10 mouse cellular contexts compared by ENCODE assay signal in genomic region chr7:45470869-45471268, GRCm38 (mm10). TPM values are rescaled to one million over a fixed set of nuclear protein-coding genes. Genes with fewer than 3 reads are reported as not detected.
A peak's percentile ranks its signal among the peaks of the same experiment; 100 is the strongest.
DNase-seq lines count a peak whose midpoint lies in the region; ATAC-seq and TF ChIP-seq lines count a peak whose summit lies in the region.
"Had no signal": no experiment of that assay in that cellular context is flagged by ENCODE, and none has a peak within 500 bp of the region (broad histone marks: within the 10 kb centered on the region; RNA-seq: fewer than 3 reads in every experiment).

No protein-coding gene starts in this region.

- H3K4me2 ChIP-seq in heart, embryonic 11.5 days: no peak overlapping the region
- H3K4me2 ChIP-seq: stomach, embryonic 15.5 days had no signal

- no peak for ATAC-seq in heart, embryonic 11.5 days (replicated peaks; ENCODE audit: insufficient number of reproducible peaks, low FRiP score, low TSS enrichment)
- no peak for ATAC-seq in Patski
- peak; percentile 62 for ATAC-seq in megakaryocyte, adult 5-6 weeks (ENCODE audit: poor library complexity, severe bottlenecking)

- H3K36me3 ChIP-seq in heart, embryonic 11.5 days (ENCODE audit: control insufficient read depth, insufficient read depth, low read length): no peaks in the 10 kb centered on the region
- H3K36me3 ChIP-seq in embryonic facial prominence, embryonic 10.5 days (replicated peaks): 0 out of 2 replicates have a peak, but pooled peaks cover 3% of the 10 kb centered on the region
- H3K36me3 ChIP-seq: stomach, embryonic 15.5 days had no signal

- CTCF ChIA-PET in Patski (lab: Charles Lee): interaction anchor here (0.7 to 9.4 kb wide), 15 partner anchors 10 to 136 kb away, joined by 3 to 116 read pairs (median 3); partner anchors contain the start of gene Nucb1

- H3K4me1 ChIP-seq in heart, embryonic 11.5 days (ENCODE audit: control insufficient read depth, insufficient read depth, low read length): peaks cover 3% of the 10 kb centered on the region
- peaks cover 18% of the 10 kb centered on the region for H3K4me1 ChIP-seq in embryonic facial prominence, embryonic 10.5 days

- no peak overlapping the region for H3K27ac ChIP-seq in heart, embryonic 11.5 days (ENCODE audit: low read depth, low read length)
- no peak overlapping the region for H3K27ac ChIP-seq in embryonic facial prominence, embryonic 10.5 days (replicated peaks)
- H3K27ac ChIP-seq: stomach, embryonic 15.5 days had no signal

- no peaks in the 10 kb centered on the region for H3K9me3 ChIP-seq in heart, embryonic 11.5 days (replicated peaks; ENCODE audit: control insufficient read depth, low read length)
- no peaks in the 10 kb centered on the region for H3K9me3 ChIP-seq in embryonic facial prominence, embryonic 10.5 days
- H3K9me3 ChIP-seq: stomach, embryonic 15.5 days had no signal

- peak; percentile 81 for TF ChIP-seq CTCF in Patski (IDR thresholded peaks at IDR 0.05)

- WGBS in heart, embryonic 11.5 days (ENCODE audit: insufficient replicate concordance): 5% methylated on average over 3 of the region's 3 CpGs
- WGBS in embryonic facial prominence, embryonic 10.5 days: 14% methylated on average over 3 of the region's 3 CpGs

- in situ Hi-C loops in Patski (cut with MboI; ENCODE audit: low pct_unique_long_range_greater_than_20kb): no loop called here

- DNase-seq in heart, adult 18-20 months: peak; percentile 70 to 89
- DNase-seq in A20 (ENCODE audit: low read depth, low spot score): peak; percentile 78
- no peak for DNase-seq in Patski (ENCODE audit: low read depth, low spot score)
- peak; percentile 64 for DNase-seq in embryonic facial prominence, embryonic 10.5 days (ENCODE audit: low spot score)
- peak; percentile 81 to 93 for DNase-seq in kidney, postnatal 36 days
- DNase-seq in spleen, postnatal 4 days (ENCODE audit: low spot score in 2 of 2): peak; percentile 76 to 88

- no peak overlapping the region for H3K9ac ChIP-seq in heart, embryonic 11.5 days (ENCODE audit: low read depth, low read length)
- H3K9ac ChIP-seq: stomach, embryonic 15.5 days had no signal

- no peaks in the 10 kb centered on the region for H3K27me3 ChIP-seq in heart, embryonic 11.5 days (ENCODE audit: control insufficient read depth, insufficient read depth, low read length)
- no peaks in the 10 kb centered on the region for H3K27me3 ChIP-seq in Patski
- no peaks in the 10 kb centered on the region for H3K27me3 ChIP-seq in embryonic facial prominence, embryonic 10.5 days (replicated peaks; ENCODE audit: low read depth, poor library complexity, severe bottlenecking)
- H3K27me3 ChIP-seq: stomach, embryonic 15.5 days had no signal

- POLR2A ChIA-PET in Patski (lab: Charles Lee): interaction anchor here (1.1 to 1.7 kb wide), 2 partner anchors 56 to 91 kb away, joined by 3 to 4 read pairs; partner anchors contain the start of genes Plekha4 and Ppp1r15a

- no peak overlapping the region for H3K4me3 ChIP-seq in heart, embryonic 11.5 days (ENCODE audit: low read depth, low read length)
- H3K4me3 ChIP-seq in embryonic facial prominence, embryonic 10.5 days: no peak overlapping the region
- H3K4me3 ChIP-seq: stomach, embryonic 15.5 days had no signal

RNA-seq across cellular contexts. Expression of gene Bax, which starts 4.2 kb away (rescaled TPM):
- total RNA-seq in heart, adult 18-20 months (2021): 10 to 100 TPM; 23.4 to 24.1 TPM
- polyA plus RNA-seq in heart, embryonic 11.5 days (2014; fragmentation: Nextera tagmentation; extraction: Ambion mirVana): 91.3 and 146 TPM in 2 replicates
- 201 TPM for polyA plus RNA-seq in Patski (2021)
- polyA plus RNA-seq in embryonic facial prominence, embryonic 10.5 days (2016; fragmentation: Nextera tagmentation; extraction: Ambion mirVana): 243 and 247 TPM in 2 replicates
- 24.6 and 25.0 TPM in 2 replicates for total RNA-seq in megakaryocyte, adult 5-6 weeks (2015)
- total RNA-seq in megakaryocyte, adult 5-6 weeks (2017): 31.8 and 37.4 TPM in 2 replicates

RNA-seq across cellular contexts. Expression of gene Tulp2, which starts 10.8 kb away (rescaled TPM):
- total RNA-seq in heart, adult 18-20 months (2021): not detected
- polyA plus RNA-seq in heart, embryonic 11.5 days (2014; fragmentation: Nextera tagmentation; extraction: Ambion mirVana): 1.5 and 2.2 TPM in 2 replicates
- polyA plus RNA-seq in Patski (2021): 0.47 TPM
- 0.93 and 1.4 TPM in 2 replicates for polyA plus RNA-seq in embryonic facial prominence, embryonic 10.5 days (2016; fragmentation: Nextera tagmentation; extraction: Ambion mirVana)
- not detected in 2 replicates for total RNA-seq in megakaryocyte, adult 5-6 weeks (2015)
- not detected in 2 replicates for total RNA-seq in megakaryocyte, adult 5-6 weeks (2017)
- total RNA-seq: layer of hippocampus, postnatal 36 days had no signal

RNA-seq across cellular contexts. Expression of gene Ftl1, which starts 11.2 kb away (rescaled TPM):
- 100 to 1,000 TPM; 287 to 382 TPM for total RNA-seq in heart, adult 18-20 months (2021)
- polyA plus RNA-seq in heart, embryonic 11.5 days (2014; fragmentation: Nextera tagmentation; extraction: Ambion mirVana): 4,030 and 4,320 TPM in 2 replicates
- polyA plus RNA-seq in Patski (2021): 15.6 TPM
- polyA plus RNA-seq in embryonic facial prominence, embryonic 10.5 days (2016; fragmentation: Nextera tagmentation; extraction: Ambion mirVana): 5,460 and 5,734 TPM in 2 replicates
- 2,869 and 3,213 TPM in 2 replicates for total RNA-seq in megakaryocyte, adult 5-6 weeks (2015)
- total RNA-seq in megakaryocyte, adult 5-6 weeks (2017): 1,589 and 1,786 TPM in 2 replicates

RNA-seq across cellular contexts. Expression of gene Gm45808, which starts 15.7 kb away (rescaled TPM):
- 10 to 100 TPM in 1 of 2 experiments, 1 to 10 TPM in 1; 8.7 to 12.3 TPM for total RNA-seq in heart, adult 18-20 months (2021)
- polyA plus RNA-seq in heart, embryonic 11.5 days (2014; fragmentation: Nextera tagmentation; extraction: Ambion mirVana): not detected in 2 replicates
- polyA plus RNA-seq in Patski (2021): not detected
- not detected in 2 replicates for polyA plus RNA-seq in embryonic facial prominence, embryonic 10.5 days (2016; fragmentation: Nextera tagmentation; extraction: Ambion mirVana)
- not detected in 2 replicates for total RNA-seq in megakaryocyte, adult 5-6 weeks (2015)
- 0.61 TPM in 1 of 2 replicates, not detected in the other for total RNA-seq in megakaryocyte, adult 5-6 weeks (2017)
- polyA plus RNA-seq: stomach, embryonic 15.5 days had no signal

RNA-seq across cellular contexts. Expression of gene Dhdh, which starts 17.7 kb away (rescaled TPM):
- total RNA-seq in heart, adult 18-20 months (2021): 10 to 100 TPM in 1 of 2 experiments, 1 to 10 TPM in 1; 7.9 to 13.1 TPM
- polyA plus RNA-seq in heart, embryonic 11.5 days (2014; fragmentation: Nextera tagmentation; extraction: Ambion mirVana): 4.6 and 4.9 TPM in 2 replicates
- polyA plus RNA-seq in Patski (2021): 0.06 TPM
- 5.7 and 7.4 TPM in 2 replicates for polyA plus RNA-seq in embryonic facial prominence, embryonic 10.5 days (2016; fragmentation: Nextera tagmentation; extraction: Ambion mirVana)
- 15.5 and 18.3 TPM in 2 replicates for total RNA-seq in megakaryocyte, adult 5-6 weeks (2015)
- 14.2 and 16.0 TPM in 2 replicates for total RNA-seq in megakaryocyte, adult 5-6 weeks (2017)

Comparison
In these comparisons a context has a peak if more than half of its experiments do, and no peak if none do; other contexts are left out.
1. RNA of gene Ftl1, which starts 11.2 kb away (polyA plus RNA-seq): 5,460 to 5,734 TPM in embryonic facial prominence, embryonic 10.5 days and 4,030 to 4,320 TPM in heart, embryonic 11.5 days; 15.6 TPM in Patski (single experiment); every median in the first group is over 100 times any median in the second.